Mouse (Mus musculus) limb, embryonic 11.5 days (tissue): ENCODE results near the gene Tnrc6b. TPM values are rescaled to one million over a fixed set of nuclear protein-coding genes. Genes with fewer than 3 reads are reported as not detected.
"Not testable (repeated sequence)": the region's sequence is repeated elsewhere in the genome, so short reads cannot be mapped to it uniquely, and the experiment has no call there.

ENCODE experiments used
- ATAC-seq: fragments of 200-750 bp; cut with Nextera tagmentation; 2 replicates; pipeline ENCODE4 v1.8.0; 2017; ENCODE audit warnings: low read depth; ENCODE audit not compliant: insufficient number of reproducible peaks, low FRiP score, low TSS enrichment
- DNase-seq: peaks from one replicate; pipeline ENCODE4 v3.0.0-alpha.2; 2015; ENCODE audit warnings: low spot score
- H3K27ac ChIP-seq: fragments of 300-500 bp; sonication (generic); replicated peaks from 2 replicates; pipeline ENCODE4 v1.5.1; 2014; ENCODE audit warnings: low read depth, mild to moderate bottlenecking, low read length
- H3K27me3 ChIP-seq: fragments of 300-500 bp; sonication (generic); 2 replicates; pipeline ENCODE4 v1.6.1; 2014; ENCODE audit warnings: mild to moderate bottlenecking, low read length, mixed read lengths; ENCODE audit not compliant: control insufficient read depth, insufficient read depth
- H3K36me3 ChIP-seq: fragments of 300-500 bp; sonication (generic); 2 replicates; pipeline ENCODE4 v1.6.1; 2014; ENCODE audit warnings: mild to moderate bottlenecking, low read length, moderate library complexity, mixed read lengths; ENCODE audit not compliant: control insufficient read depth, insufficient read depth
- H3K4me1 ChIP-seq: fragments of 300-500 bp; sonication (generic); 2 replicates; pipeline ENCODE4 v1.6.1; 2014; ENCODE audit warnings: low read length, mixed read lengths; ENCODE audit not compliant: control insufficient read depth, insufficient read depth
- H3K4me2 ChIP-seq: fragments of 300-500 bp; sonication (generic); 2 replicates; pipeline ENCODE4 v1.6.1; 2014; ENCODE audit warnings: low read depth, mild to moderate bottlenecking, moderate library complexity; ENCODE audit not compliant: severe bottlenecking
- H3K4me3 ChIP-seq: fragments of 300-500 bp; sonication (generic); 2 replicates; pipeline ENCODE4 v1.5.1; 2014; ENCODE audit warnings: low read depth, low read length
- H3K9ac ChIP-seq: fragments of 300-500 bp; sonication (generic); 2 replicates; pipeline ENCODE4 v1.6.1; 2014; ENCODE audit warnings: mild to moderate bottlenecking, low read length
- H3K9me3 ChIP-seq: fragments of 300-500 bp; sonication (generic); 2 replicates; pipeline ENCODE4 v1.6.1; 2016; ENCODE audit warnings: low read length; ENCODE audit not compliant: control insufficient read depth
- WGBS: fragments of 180-500 bp; shearing (Covaris S2); extraction: QIAGEN DNeasy Blood & Tissue Kit; methylation state at CpG from one replicate; pipeline ENCODE4 v1.1.7; 2014; 5-methylcytosine and 5-hydroxymethylcytosine counted together
- polyA plus RNA-seq: library from polyadenylated mRNA; unstranded; fragments of >200 nt; fragmentation: Nextera tagmentation; extraction: Ambion mirVana; gene quantifications from 2 replicates; pipeline ENCODE4 v1.2.1, GENCODE M21; 2014

Tnrc6b gene
- polyA plus RNA-seq, 1 experiment from 2014 or later = 15.4 TPM

DNA sequence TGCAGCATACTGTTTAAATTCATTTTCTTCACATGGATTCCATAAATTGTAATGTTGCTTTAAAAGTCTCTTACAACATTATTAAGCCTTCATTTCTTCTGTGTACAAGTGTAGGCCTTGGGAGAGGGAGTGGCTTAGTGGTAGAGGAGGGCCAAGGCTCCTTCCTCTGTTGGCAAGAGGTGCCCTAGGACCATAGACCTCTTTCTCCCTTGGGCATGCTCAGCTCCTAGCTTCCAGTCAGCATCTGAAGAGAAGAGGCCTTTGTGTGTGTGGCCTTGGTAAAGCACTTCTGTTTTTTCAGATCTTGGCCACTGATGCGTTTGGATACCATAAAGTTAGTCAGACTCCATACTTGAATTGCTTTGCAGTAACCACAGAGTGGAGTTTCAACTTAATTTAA, 133.1 kb downstream of the Tnrc6b start:
- no peak for ATAC-seq
- H3K9ac ChIP-seq = no peak overlapping the region
- H3K4me3 ChIP-seq = no peak overlapping the region
- no peaks in the 10 kb centered on the region for H3K4me1 ChIP-seq
- H3K27ac ChIP-seq = no peak overlapping the region
- no peaks in the 10 kb centered on the region for H3K9me3 ChIP-seq
- H3K36me3 ChIP-seq = no peaks in the 10 kb centered on the region
- H3K27me3 ChIP-seq = no peaks in the 10 kb centered on the region
- H3K4me2 ChIP-seq = no peak overlapping the region
- no peak for DNase-seq
- WGBS = 91% methylated on average over 1 of the region's 1 CpGs

DNA sequence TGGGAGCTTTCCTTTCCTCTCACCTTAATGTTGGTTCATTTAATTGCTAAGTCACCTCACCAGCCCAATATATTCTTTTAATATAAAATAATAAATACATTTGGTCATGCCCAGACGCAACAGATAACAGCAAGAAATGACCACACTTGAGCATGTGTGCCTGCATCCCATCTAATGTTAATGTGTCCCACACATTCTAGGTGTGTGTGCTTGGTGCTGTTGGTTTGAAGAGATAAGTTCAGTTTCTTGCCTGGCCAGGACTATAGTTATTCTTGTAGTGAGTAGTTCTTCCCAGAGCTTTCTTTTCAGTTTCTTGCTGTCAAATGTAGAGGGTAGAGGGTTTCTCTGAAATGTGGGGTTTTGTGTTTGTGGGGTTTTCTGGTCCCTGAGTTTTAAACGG, 133.8 kb downstream of the Tnrc6b start:
- no peak overlapping the region for H3K4me3 ChIP-seq
- 89% methylated on average over 2 of the region's 2 CpGs for WGBS
- ATAC-seq = no peak

DNA sequence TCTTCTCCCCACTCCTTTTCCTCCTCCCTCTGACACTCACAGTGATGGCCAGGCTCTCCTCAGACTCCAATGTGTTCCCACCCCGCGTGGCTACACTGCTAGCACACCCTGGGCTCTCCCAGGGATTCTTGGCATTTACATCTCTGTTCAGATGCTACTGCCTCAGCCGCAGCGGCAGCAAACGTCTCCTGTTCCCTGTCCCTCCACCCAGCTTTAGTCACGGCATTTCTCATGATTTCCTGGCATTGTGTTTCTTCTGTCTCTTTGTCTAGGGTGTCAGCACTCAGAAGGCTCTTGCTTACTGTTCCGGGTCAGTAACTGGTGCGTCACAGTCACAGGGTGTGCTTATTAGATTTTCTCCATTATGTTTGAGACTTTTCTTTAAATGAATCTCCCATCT, 138.9 kb downstream of the Tnrc6b start:
- no peak overlapping the region for H3K4me3 ChIP-seq
- no peaks in the 10 kb centered on the region for H3K36me3 ChIP-seq
- WGBS = 85% methylated on average over 8 of the region's 8 CpGs
- no peaks in the 10 kb centered on the region for H3K27me3 ChIP-seq
- no peak for DNase-seq
- no peaks in the 10 kb centered on the region for H3K4me1 ChIP-seq
- H3K9me3 ChIP-seq = no peaks in the 10 kb centered on the region
- H3K4me2 ChIP-seq = no peak overlapping the region
- no peak overlapping the region for H3K9ac ChIP-seq
- no peak for ATAC-seq
- no peak overlapping the region for H3K27ac ChIP-seq

More for the DNA sequence above, 133.8 kb downstream of the Tnrc6b start:
- Histone ChIP-seq H3K9ac (no peak overlapping the region), H3K36me3 (no peaks in the 10 kb centered on the region), H3K27me3 (no peaks in the 10 kb centered on the region), H3K9me3 (no peaks in the 10 kb centered on the region), H3K4me2 (no peak overlapping the region), H3K27ac (no peak overlapping the region), H3K4me1 (no peaks in the 10 kb centered on the region)
- DNase-seq = no peak

DNA sequence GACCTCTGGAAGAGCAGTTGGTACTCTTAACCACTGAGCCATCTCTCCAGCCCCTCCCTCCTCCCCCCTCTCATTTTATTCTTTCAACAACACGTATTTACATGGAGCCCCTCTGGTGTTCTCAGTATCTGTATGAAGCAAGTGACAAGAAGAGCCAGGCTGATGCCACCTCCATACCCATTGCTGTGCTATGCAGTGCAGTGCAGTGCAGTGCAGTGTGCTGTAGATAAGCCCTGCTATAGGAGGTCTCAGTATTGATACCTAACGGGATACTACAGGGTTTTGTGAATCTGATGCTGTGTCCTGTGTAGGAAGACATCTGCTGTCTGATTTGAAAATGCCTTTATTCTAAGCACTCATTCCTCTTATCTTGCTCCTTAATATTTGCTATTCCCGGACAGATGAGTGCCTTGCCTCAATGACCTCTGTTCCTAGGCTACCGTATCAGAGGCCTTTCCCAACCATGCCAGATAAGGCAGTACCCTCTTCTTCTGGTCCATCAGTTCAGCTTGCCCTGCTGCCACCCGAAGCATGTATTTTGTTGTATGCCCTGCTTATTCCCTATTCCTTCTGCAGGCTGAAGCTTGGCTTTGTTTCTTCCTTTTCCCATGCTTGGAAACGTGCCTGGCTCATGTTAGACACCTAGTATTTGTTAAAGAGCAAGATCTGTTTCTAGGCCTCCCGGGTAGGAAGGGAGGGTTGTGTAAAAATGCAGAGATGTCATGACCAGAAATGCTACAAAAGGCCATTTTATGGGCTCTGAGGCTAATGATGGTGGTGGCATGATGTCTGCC, 139.8 kb downstream of the Tnrc6b start:
- H3K9ac ChIP-seq = no peak overlapping the region
- ATAC-seq (no peak), DNase-seq (no peak)
- no peaks in the 10 kb centered on the region for H3K4me1 ChIP-seq
- 94% methylated on average over 7 of the region's 7 CpGs for WGBS
- H3K4me2 ChIP-seq = no peak overlapping the region
- no peaks in the 10 kb centered on the region for H3K36me3 ChIP-seq
- H3K27me3 ChIP-seq = no peaks in the 10 kb centered on the region
- no peak overlapping the region for H3K27ac ChIP-seq
- H3K4me3 ChIP-seq = no peak overlapping the region
- H3K9me3 ChIP-seq = no peaks in the 10 kb centered on the region

DNA sequence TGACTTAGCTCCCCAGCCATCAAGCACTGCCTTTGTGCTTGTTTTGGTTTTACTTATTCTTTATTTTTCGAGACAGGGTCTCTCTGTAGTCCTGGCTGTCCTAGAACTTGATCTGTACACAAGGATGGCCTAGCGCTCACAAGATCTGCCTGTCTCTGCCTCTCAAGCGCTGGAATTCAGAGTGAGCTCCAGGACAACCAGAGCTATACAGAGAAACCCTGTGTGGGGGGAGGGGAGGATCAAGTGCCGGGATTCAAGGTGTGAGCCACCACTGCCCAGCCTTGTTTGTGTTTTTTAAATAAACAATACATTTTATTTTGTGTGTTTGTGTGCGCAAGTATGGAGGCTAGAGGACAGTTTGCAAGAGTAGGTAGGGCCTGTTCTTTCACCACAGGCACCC, 141.0 kb downstream of the Tnrc6b start:
- 93% methylated on average over 5 of the region's 5 CpGs for WGBS
- Histone ChIP-seq H3K9me3 (no peaks in the 10 kb centered on the region), H3K27ac (no peak overlapping the region), H3K4me2 (no peak overlapping the region), H3K36me3 (no peaks in the 10 kb centered on the region), H3K27me3 (no peaks in the 10 kb centered on the region), H3K4me3 (no peak overlapping the region), H3K4me1 (no peaks in the 10 kb centered on the region), H3K9ac (no peak overlapping the region)
- no peak for DNase-seq
- ATAC-seq = no peak

DNA sequence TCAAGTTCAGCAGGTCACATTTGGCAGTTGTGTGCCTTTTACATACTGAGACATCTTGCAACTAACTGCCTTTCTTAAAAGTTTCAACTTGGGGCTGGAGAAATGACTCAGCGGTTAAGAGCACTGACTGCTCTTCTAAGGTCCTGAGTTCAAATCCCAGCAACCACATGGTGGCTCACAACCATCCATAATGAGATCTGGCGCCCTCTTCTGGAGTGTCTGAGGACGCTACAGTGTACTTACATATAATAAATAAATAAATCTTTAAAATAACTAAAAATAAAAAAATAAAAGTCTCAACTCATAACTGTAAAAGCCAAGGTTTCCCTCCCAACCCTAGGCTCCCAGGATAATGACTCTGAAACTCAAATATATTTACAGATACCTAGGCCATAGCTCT, 141.4 kb downstream of the Tnrc6b start:
- H3K4me3 ChIP-seq, H3K27me3 ChIP-seq, H3K9me3 ChIP-seq, H3K9ac ChIP-seq, H3K27ac ChIP-seq, ATAC-seq, H3K4me2 ChIP-seq, H3K4me1 ChIP-seq, DNase-seq, H3K36me3 ChIP-seq: not testable (repeated sequence)
- whole genome bisulfite sequencing = 89% methylated on average over 3 of the region's 3 CpGs

DNA sequence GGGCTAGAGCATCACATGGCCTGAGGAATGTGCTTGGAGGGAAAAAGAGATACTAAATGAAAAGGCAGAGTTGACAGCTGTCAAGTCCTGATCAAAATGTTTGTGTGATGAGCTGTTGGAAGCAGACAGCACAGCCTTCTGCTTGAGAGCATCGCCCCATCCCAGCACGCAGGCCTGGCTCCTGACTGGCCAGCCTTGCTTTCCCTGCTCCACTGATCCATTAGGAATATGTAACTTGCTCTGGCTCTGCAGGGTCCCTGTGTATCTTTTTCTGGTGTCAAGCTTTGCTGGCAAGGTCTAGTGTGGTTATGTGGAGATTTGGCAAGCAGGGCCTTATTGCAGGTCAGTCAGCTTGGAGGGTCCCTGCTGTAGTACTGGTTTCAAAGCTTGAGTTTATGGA, 148.3 kb downstream of the Tnrc6b start:
- Histone ChIP-seq H3K27ac (no peak overlapping the region), H3K9ac (no peak overlapping the region), H3K36me3 (peaks cover 2% of the 10 kb centered on the region; the same call in 1 of the 2 replicates), H3K27me3 (no peaks in the 10 kb centered on the region), H3K4me1 (no peaks in the 10 kb centered on the region), H3K4me2 (no peak overlapping the region), H3K9me3 (no peaks in the 10 kb centered on the region), H3K4me3 (no peak overlapping the region)
- no peak for DNase-seq
- ATAC-seq = no peak
- 98% methylated on average over 2 of the region's 2 CpGs for WGBS

DNA sequence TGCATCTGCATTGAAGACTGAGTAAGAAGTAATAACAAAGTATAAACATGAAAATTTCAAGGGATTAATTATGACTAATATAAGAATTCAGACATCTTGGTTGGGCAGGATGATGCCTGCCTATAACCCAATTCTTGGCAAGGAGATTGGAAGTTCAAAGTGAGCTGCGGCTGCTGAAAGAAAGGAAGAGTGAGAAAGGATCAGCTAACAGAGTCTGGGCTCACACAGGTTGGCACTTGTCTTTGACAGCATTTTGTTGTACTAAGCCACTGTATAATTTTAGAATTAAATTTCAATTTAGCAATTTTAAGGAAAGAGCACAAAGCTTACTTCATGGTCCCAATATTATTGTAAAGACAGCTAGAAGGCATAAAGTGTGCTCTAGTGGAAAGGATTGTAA, 150.2 kb downstream of the Tnrc6b start:
- no peak overlapping the region for H3K4me2 ChIP-seq
- H3K9me3 ChIP-seq = no peaks in the 10 kb centered on the region
- H3K9ac ChIP-seq = no peak overlapping the region
- H3K4me1 ChIP-seq = no peaks in the 10 kb centered on the region
- no peak overlapping the region for H3K4me3 ChIP-seq
- H3K36me3 ChIP-seq = peaks cover 2% of the 10 kb centered on the region; the same call in 1 of the 2 replicates
- DNase-seq (no peak), ATAC-seq (no peak)
- 97% methylated on average over 1 of the region's 1 CpGs for WGBS
- no peak overlapping the region for H3K27ac ChIP-seq
- no peaks in the 10 kb centered on the region for H3K27me3 ChIP-seq

DNA sequence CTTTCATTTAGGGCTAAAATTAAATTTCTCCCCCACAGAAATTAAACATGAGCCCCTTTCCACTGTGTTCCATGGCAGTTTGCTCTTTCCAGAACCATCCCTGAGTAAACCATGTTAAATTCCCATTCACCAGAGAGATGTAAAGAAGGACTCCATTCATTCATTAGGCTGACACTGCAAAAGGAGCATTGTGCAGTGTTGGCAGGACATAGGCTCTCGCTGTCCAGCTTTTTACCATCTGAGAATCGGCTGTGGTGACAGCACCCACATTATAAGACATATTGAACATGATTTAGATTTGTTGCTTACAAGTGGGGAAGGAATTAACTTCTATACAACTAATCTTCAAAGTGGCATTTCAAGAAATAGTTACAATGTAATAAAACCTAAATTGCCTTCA, 150.9 kb downstream of the Tnrc6b start:
- Histone ChIP-seq H3K27me3 (no peaks in the 10 kb centered on the region), H3K36me3 (peaks cover 2% of the 10 kb centered on the region; the same call in 1 of the 2 replicates), H3K4me3 (no peak overlapping the region), H3K9ac (no peak overlapping the region), H3K27ac (no peak overlapping the region), H3K4me2 (no peak overlapping the region), H3K9me3 (no peaks in the 10 kb centered on the region), H3K4me1 (no peaks in the 10 kb centered on the region)
- WGBS = 86% methylated on average over 2 of the region's 2 CpGs
- ATAC-seq (no peak), DNase-seq (no peak)
